Mouse (Mus musculus) layer of hippocampus, adult 8-10 months (tissue): Measurements from ENCODE around the gene Acap1. TPM values are rescaled to one million over a fixed set of nuclear protein-coding genes. Genes with fewer than 3 reads are reported as not detected.

Experiments
- DNase-seq, 2 experiments: peaks; one replicate each; pipeline ENCODE4 v3.0.0; 2022; ENCODE audit warnings: low spot score in 2 of 2
- total RNA-seq, 4 experiments: library from RNA; stranded (reverse); gene quantifications; 2 replicates each; pipeline ENCODE4 v1.2.4; 2022

The Acap1 gene
- total RNA-seq, 4 experiments from 2014 or later = 0.14 to 0.34 TPM; not detected in 2

GRCm38 (mm10) chr11:69904311-69904710 is 9.0 kb upstream of the Acap1 start:
- no peak for DNase-seq

GRCm38 (mm10) chr11:69902972-69903371 is 7.6 kb upstream of the Acap1 start:
- no peak for DNase-seq

GRCm38 (mm10) chr11:69901993-69902392 is 6.7 kb upstream of the Acap1 start:
- no peak for DNase-seq

- peak; percentile 98 for DNase-seq
These were observed 6.1 kb upstream of the Acap1 start for GRCm38 (mm10) chr11:69901406-69901846.

- DNase-seq = peak; percentile 86 to 90
These were observed 5.4 kb upstream of the Acap1 start, which contains the start of the genes 2810408A11Rik and Neurl4 for GRCm38 (mm10) chr11:69900471-69901405. Gene 2810408A11Rik, minus strand, starts transcription at chr11:69900987. Gene Neurl4, plus strand, starts transcription at chr11:69901072.

GRCm38 (mm10) chr11:69899870-69900269 is 4.5 kb upstream of the Acap1 start:
- DNase-seq = no peak

- DNase-seq = no peak
These were observed 668 bp downstream of the Acap1 start for GRCm38 (mm10) chr11:69894671-69895070.

GRCm38 (mm10) chr11:69891482-69891881 is 3.9 kb downstream of the Acap1 start:
- DNase-seq = peak in 1 of 2 experiments; percentile 56

- DNase-seq = no peak
These were observed 8.3 kb downstream of the Acap1 start for GRCm38 (mm10) chr11:69886907-69887635.

- DNase-seq = no peak
These were observed 10.7 kb downstream of the Acap1 start for GRCm38 (mm10) chr11:69884663-69885062.

- DNase-seq = no peak
These were observed 11.1 kb downstream of the Acap1 start for GRCm38 (mm10) chr11:69884240-69884639.

- DNase-seq = no peak
These were observed 11.7 kb downstream of the Acap1 start for GRCm38 (mm10) chr11:69883527-69884151.

- DNase-seq = no peak
These were observed 12.3 kb downstream of the Acap1 start for GRCm38 (mm10) chr11:69883066-69883465.

- DNase-seq = no peak
These were observed 13.3 kb downstream of the Acap1 start for GRCm38 (mm10) chr11:69881787-69882670.

GRCm38 (mm10) chr11:69880853-69881603 is 14.3 kb downstream of the Acap1 start, which contains the start of gene Kctd11:
Gene Kctd11, minus strand, starts transcription at chr11:69881406.
- DNase-seq = peak; percentile 50 to 53

GRCm38 (mm10) chr11:69880506-69880852 is 14.9 kb downstream of the Acap1 start:
- DNase-seq = no peak

- DNase-seq = no peak
These were observed 15.6 kb downstream of the Acap1 start for GRCm38 (mm10) chr11:69879711-69880110.

GRCm38 (mm10) chr11:69878952-69879351 is 16.4 kb downstream of the Acap1 start:
- DNase-seq = no peak

- DNase-seq = no peak
These were observed 16.9 kb downstream of the Acap1 start for GRCm38 (mm10) chr11:69878399-69878798.

GRCm38 (mm10) chr11:69877878-69878277 is 17.5 kb downstream of the Acap1 start, which contains the start of gene Tmem95:
Gene Tmem95, minus strand, starts transcription at chr11:69878018.
- DNase-seq = no peak
